Mouse (Mus musculus): ENCODE results near the gene Arhgef28. TPM values are rescaled to one million over a fixed set of nuclear protein-coding genes. Genes with fewer than 3 reads are reported as not detected.

Arhgef28 gene
- polyA plus RNA-seq, 1 experiment from 2014 or later: 12.9 TPM

GRCm38 (mm10) chr13:98145310-98145709, 60.9 kb downstream of the Arhgef28 start:
- H3K4me1 ChIP-seq (replicated peaks): peaks cover 8% of the 10 kb centered on the region; the same call in 1 of the 2 replicates
- 88% methylated on average over 7 of the region's 7 CpGs for WGBS
- no peak overlapping the region for H3K9ac ChIP-seq (replicated peaks)
- no peak overlapping the region for H3K27ac ChIP-seq
- no peaks in the 10 kb centered on the region for H3K36me3 ChIP-seq
- no peak for ATAC-seq
- H3K27me3 ChIP-seq: no peaks in the 10 kb centered on the region
- no peak overlapping the region for H3K4me2 ChIP-seq (replicated peaks)
- no peak overlapping the region for H3K4me3 ChIP-seq (replicated peaks)
- no peaks in the 10 kb centered on the region for H3K9me3 ChIP-seq

GRCm38 (mm10) chr13:98143000-98143399, 63.2 kb downstream of the Arhgef28 start:
- Histone ChIP-seq H3K27ac (no peak overlapping the region), H3K4me3 (replicated peaks) (no peak overlapping the region), H3K27me3 (no peaks in the 10 kb centered on the region), H3K9me3 (no peaks in the 10 kb centered on the region), H3K4me1 (replicated peaks) (peaks cover 8% of the 10 kb centered on the region; the same call in 1 of the 2 replicates), H3K4me2 (replicated peaks) (no peak overlapping the region), H3K36me3 (no peaks in the 10 kb centered on the region), H3K9ac (replicated peaks) (no peak overlapping the region)
- WGBS: 94% methylated on average over 10 of the region's 10 CpGs
- ATAC-seq: no peak

GRCm38 (mm10) chr13:98140626-98141025, 65.6 kb downstream of the Arhgef28 start:
- 66% methylated on average over 9 of the region's 9 CpGs for WGBS
- Histone ChIP-seq H3K9ac (replicated peaks) (no peak overlapping the region), H3K27ac (no peak overlapping the region), H3K4me2 (replicated peaks) (no peak overlapping the region), H3K4me1 (replicated peaks) (peaks cover 11% of the 10 kb centered on the region), H3K9me3 (no peaks in the 10 kb centered on the region), H3K4me3 (replicated peaks) (no peak overlapping the region), H3K27me3 (no peaks in the 10 kb centered on the region), H3K36me3 (no peaks in the 10 kb centered on the region)
- no peak for ATAC-seq

GRCm38 (mm10) chr13:98138786-98139185, 67.5 kb downstream of the Arhgef28 start:
- no peak overlapping the region for H3K27ac ChIP-seq
- no peak overlapping the region for H3K4me2 ChIP-seq (replicated peaks)
- H3K4me1 ChIP-seq (replicated peaks): peaks cover 11% of the 10 kb centered on the region
- H3K27me3 ChIP-seq: no peaks in the 10 kb centered on the region
- no peak for ATAC-seq
- H3K9ac ChIP-seq (replicated peaks): no peak overlapping the region
- H3K9me3 ChIP-seq: no peaks in the 10 kb centered on the region
- no peaks in the 10 kb centered on the region for H3K36me3 ChIP-seq
- 70% methylated on average over 4 of the region's 4 CpGs for WGBS
- H3K4me3 ChIP-seq (replicated peaks): no peak overlapping the region

GRCm38 (mm10) chr13:98135890-98136555, 70.2 kb downstream of the Arhgef28 start:
- Histone ChIP-seq H3K9ac (replicated peaks) (no peak overlapping the region), H3K36me3 (no peaks in the 10 kb centered on the region), H3K9me3 (no peaks in the 10 kb centered on the region), H3K27me3 (no peaks in the 10 kb centered on the region), H3K27ac (no peak overlapping the region), H3K4me3 (replicated peaks) (no peak overlapping the region), H3K4me2 (replicated peaks) (no peak overlapping the region), H3K4me1 (replicated peaks) (peaks cover 11% of the 10 kb centered on the region)
- WGBS: 51% methylated on average over 12 of the region's 12 CpGs
- ATAC-seq: no peak

- H3K9ac ChIP-seq (replicated peaks): no peak overlapping the region
- H3K27me3 ChIP-seq: no peaks in the 10 kb centered on the region
- WGBS: 83% methylated on average over 5 of the region's 5 CpGs
- H3K9me3 ChIP-seq: no peaks in the 10 kb centered on the region
- H3K4me3 ChIP-seq (replicated peaks): no peak overlapping the region
- ATAC-seq: no peak
- no peak overlapping the region for H3K4me2 ChIP-seq (replicated peaks)
- H3K36me3 ChIP-seq: no peaks in the 10 kb centered on the region
- no peak overlapping the region for H3K27ac ChIP-seq
- H3K4me1 ChIP-seq (replicated peaks): peaks cover 11% of the 10 kb centered on the region
These were observed 73.3 kb downstream of the Arhgef28 start for GRCm38 (mm10) chr13:98132951-98133350.

- H3K4me1 ChIP-seq (replicated peaks): peaks cover 11% of the 10 kb centered on the region
- no peaks in the 10 kb centered on the region for H3K9me3 ChIP-seq
- H3K4me3 ChIP-seq (replicated peaks): no peak overlapping the region
- no peaks in the 10 kb centered on the region for H3K27me3 ChIP-seq
- no peak overlapping the region for H3K27ac ChIP-seq
- WGBS: 78% methylated on average over 6 of the region's 6 CpGs
- no peak for ATAC-seq
- H3K9ac ChIP-seq (replicated peaks): no peak overlapping the region
- H3K36me3 ChIP-seq: no peaks in the 10 kb centered on the region
- no peak overlapping the region for H3K4me2 ChIP-seq (replicated peaks)
These were observed 74.0 kb downstream of the Arhgef28 start for GRCm38 (mm10) chr13:98132264-98132663.

GRCm38 (mm10) chr13:98125666-98126065, 80.6 kb downstream of the Arhgef28 start:
- Histone ChIP-seq H3K4me1 (replicated peaks) (peaks cover under 1% of the 10 kb centered on the region; the same call in 1 of the 2 replicates), H3K36me3 (no peaks in the 10 kb centered on the region), H3K9me3 (no peaks in the 10 kb centered on the region), H3K4me3 (replicated peaks) (no peak overlapping the region), H3K4me2 (replicated peaks) (no peak overlapping the region), H3K9ac (replicated peaks) (no peak overlapping the region), H3K27me3 (no peaks in the 10 kb centered on the region), H3K27ac (no peak overlapping the region)
- ATAC-seq: no peak
- 77% methylated on average over 5 of the region's 5 CpGs for WGBS

- Histone ChIP-seq H3K27ac (no peak overlapping the region), H3K27me3 (no peaks in the 10 kb centered on the region), H3K4me2 (replicated peaks) (no peak overlapping the region), H3K9me3 (no peaks in the 10 kb centered on the region), H3K4me1 (replicated peaks) (peaks cover 8% of the 10 kb centered on the region; the same call in 1 of the 2 replicates), H3K4me3 (replicated peaks) (no peak overlapping the region), H3K36me3 (no peaks in the 10 kb centered on the region), H3K9ac (replicated peaks) (no peak overlapping the region)
- ATAC-seq: no peak
- 80% methylated on average over 14 of the region's 14 CpGs for WGBS
These were observed 82.0 kb downstream of the Arhgef28 start for GRCm38 (mm10) chr13:98124113-98124745.

- H3K4me2 ChIP-seq (replicated peaks): no peak overlapping the region
- H3K36me3 ChIP-seq: no peaks in the 10 kb centered on the region
- no peaks in the 10 kb centered on the region for H3K9me3 ChIP-seq
- ATAC-seq: no peak
- WGBS: 82% methylated on average over 4 of the region's 4 CpGs
- H3K9ac ChIP-seq (replicated peaks): no peak overlapping the region
- peaks cover 8% of the 10 kb centered on the region; the same call in 1 of the 2 replicates for H3K4me1 ChIP-seq (replicated peaks)
- no peak overlapping the region for H3K4me3 ChIP-seq (replicated peaks)
- H3K27me3 ChIP-seq: no peaks in the 10 kb centered on the region
- no peak overlapping the region for H3K27ac ChIP-seq
These were observed 83.5 kb downstream of the Arhgef28 start for GRCm38 (mm10) chr13:98122766-98123165.

GRCm38 (mm10) chr13:98121993-98122392, 84.2 kb downstream of the Arhgef28 start:
- Histone ChIP-seq H3K27me3 (no peaks in the 10 kb centered on the region), H3K4me3 (replicated peaks) (no peak overlapping the region), H3K4me1 (replicated peaks) (peaks cover 8% of the 10 kb centered on the region; the same call in 1 of the 2 replicates), H3K9me3 (no peaks in the 10 kb centered on the region), H3K27ac (no peak overlapping the region), H3K9ac (replicated peaks) (no peak overlapping the region), H3K36me3 (no peaks in the 10 kb centered on the region), H3K4me2 (replicated peaks) (no peak overlapping the region)
- ATAC-seq: no peak
- whole genome bisulfite sequencing: 94% methylated on average over 5 of the region's 5 CpGs

- Histone ChIP-seq H3K27me3 (no peaks in the 10 kb centered on the region), H3K4me1 (replicated peaks) (peaks cover 8% of the 10 kb centered on the region; the same call in 1 of the 2 replicates), H3K36me3 (no peaks in the 10 kb centered on the region), H3K4me3 (replicated peaks) (no peak overlapping the region), H3K9ac (replicated peaks) (no peak overlapping the region), H3K9me3 (no peaks in the 10 kb centered on the region), H3K27ac (no peak overlapping the region), H3K4me2 (replicated peaks) (no peak overlapping the region)
- no peak for ATAC-seq
- 91% methylated on average over 4 of the region's 4 CpGs for WGBS
These were observed 85.1 kb downstream of the Arhgef28 start for GRCm38 (mm10) chr13:98121124-98121470.

Data from midbrain, embryonic 13.5 days (tissue).